Mouse (Mus musculus) megakaryocyte progenitor cell, adult 5-6 weeks (primary cell): ENCODE data around the gene Eya3. TPM values are rescaled to one million over a fixed set of nuclear protein-coding genes. Genes with fewer than 3 reads are reported as not detected.
A peak's percentile ranks its signal among the peaks of the same experiment; 100 is the strongest.
"Not testable (repeated sequence)": the region's sequence is repeated elsewhere in the genome, so short reads cannot be mapped to it uniquely, and the experiment has no call there.

ENCODE experiments used
- ATAC-seq: replicated peaks from 2 replicates; pipeline ENCODE4 v1.8.0; 2016; ENCODE audit warnings: mild to moderate bottlenecking, moderate TSS enrichment, inconsistent platforms; ENCODE audit not compliant: poor library complexity
- total RNA-seq, 2 experiments: library from RNA; stranded (forward) in 1 of 2; stranded (reverse) in 1 of 2; fragments of 157-497, 149-512 nt in 1 of 2; fragments of 200-1000 nt in 1 of 2; gene quantifications; 2 replicates each; pipeline versions ENCODE4 v1.2.3 to v1.2.4; 2015 to 2017

Gene Eya3
- total RNA-seq, 2 experiments from 2014 or later: 26.7 to 58.2 TPM

- no peak for ATAC-seq
These were observed 97.1 kb downstream of the Eya3 start for GRCm38 (mm10) chr4:132735894-132736293.

DNA sequence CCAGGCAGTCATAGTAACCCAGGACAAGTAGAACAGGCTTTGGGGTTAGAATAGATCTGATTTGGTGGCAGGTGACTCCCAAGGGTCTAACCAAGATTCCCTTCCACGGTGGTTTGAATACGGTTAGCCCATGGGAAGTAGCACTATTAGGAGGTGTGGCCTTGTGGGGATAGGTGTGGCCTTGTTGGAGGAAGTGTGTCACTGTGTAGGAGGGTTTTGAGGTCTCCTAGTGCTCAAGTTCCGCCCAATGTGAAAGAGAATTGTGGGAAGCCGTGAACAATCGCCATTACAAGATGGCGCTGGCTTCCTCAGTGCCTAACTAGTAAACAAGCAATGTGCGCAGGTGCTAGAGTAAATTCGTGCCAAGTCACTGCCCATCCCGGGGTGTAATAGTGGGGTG, 98.4 kb downstream of the Eya3 start:
- not testable (repeated sequence) for ATAC-seq

GRCm38 (mm10) chr4:132741491-132741890, 102.7 kb downstream of the Eya3 start:
- ATAC-seq: no peak

DNA sequence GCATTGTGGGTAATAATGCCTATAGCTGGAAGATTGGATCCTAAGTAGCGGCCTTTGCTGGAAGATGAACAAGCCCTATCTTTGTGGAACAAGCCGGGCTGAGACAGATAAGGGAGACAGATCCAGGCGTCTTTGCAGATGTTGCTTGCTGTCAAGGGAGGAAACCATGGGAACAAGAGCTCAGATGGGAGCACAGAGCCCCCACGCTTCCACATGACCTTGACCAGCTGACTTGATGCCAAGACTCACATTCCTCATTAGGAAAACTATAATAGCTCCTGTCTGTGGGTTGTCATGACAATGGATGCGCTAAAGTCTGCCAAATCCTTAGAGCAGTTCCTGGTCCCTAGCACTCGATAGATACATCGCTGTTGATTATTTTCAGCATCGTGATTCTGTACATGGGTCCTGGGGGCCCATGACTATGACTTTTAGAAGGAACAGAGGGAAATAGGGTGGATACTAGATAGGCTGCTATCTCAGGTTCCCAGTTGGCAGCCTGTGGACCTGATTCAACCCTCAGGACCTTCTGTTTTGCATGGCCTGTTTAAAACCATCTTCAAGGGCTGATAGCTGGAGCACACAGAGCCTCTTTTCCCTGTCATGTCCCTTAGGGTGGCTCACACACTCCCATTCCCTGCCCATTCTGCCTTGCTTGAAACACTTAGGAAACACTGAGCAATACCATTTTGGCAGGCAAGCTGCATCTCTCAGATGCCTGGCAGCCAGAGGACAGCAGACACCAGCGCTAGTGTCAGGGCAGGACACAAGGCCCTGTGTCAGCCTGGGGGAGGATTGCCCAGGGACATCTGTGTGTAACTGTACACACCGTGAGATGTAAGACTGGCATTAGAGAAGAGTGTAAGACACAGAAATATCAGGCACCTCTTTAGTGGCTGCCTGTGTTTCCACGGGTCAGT, 105.5 kb downstream of the Eya3 start:
- peak; percentile 55 for ATAC-seq

DNA sequence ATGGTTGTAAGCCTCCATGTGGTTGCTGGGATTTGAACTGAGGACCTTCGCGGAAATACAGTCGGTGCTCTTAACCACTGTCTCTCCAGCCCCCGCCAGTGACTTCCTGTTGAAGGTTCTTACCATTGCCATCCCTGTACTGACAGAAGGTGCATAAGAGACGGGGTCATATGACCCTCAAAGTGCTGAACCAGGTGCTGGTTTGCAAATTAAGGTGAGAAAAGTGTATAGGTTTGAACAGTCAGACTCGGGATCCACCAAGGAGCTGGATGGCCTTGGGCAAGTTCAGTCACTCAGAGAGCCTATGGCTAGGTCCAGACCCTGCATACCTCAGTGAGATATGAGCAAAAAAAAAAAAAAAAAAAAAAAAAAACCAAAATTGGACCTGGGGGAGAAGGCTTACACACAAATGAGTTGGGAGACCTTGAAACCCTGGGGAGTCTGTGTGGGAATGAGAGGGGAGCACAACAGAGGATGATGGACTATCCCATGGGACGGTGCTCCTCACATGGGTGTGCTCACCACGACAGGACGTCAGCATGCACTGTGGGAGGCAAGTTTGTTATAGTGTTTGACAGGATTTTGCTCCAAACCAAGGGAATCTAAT, 108.2 kb downstream of the Eya3 start:
- ATAC-seq: no peak

- peak; percentile 81 for ATAC-seq
These were observed 109.0 kb downstream of the Eya3 start for GRCm38 (mm10) chr4:132747664-132748259.

DNA sequence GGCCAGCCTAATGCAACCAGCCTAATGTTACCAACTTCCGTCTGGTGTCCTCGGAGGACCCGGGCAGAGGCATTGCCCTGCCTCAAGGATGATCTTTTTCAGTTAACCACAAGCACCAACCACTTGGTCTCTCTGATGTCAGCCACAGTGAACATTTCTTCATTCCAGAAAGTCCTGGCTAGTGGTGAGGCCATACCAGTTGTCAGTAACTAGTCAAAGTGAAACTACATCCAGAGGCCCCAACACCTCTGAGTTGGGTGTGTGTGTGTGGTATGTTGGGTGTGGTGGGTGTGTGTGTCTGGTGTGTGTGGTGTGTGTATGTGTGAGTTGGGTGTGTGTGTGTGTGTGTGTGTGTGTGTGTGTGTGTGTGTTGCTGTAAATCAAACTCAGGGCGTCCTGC, 110.0 kb downstream of the Eya3 start:
- ATAC-seq: peak; percentile 61

GRCm38 (mm10) chr4:132749258-132749982, 110.6 kb downstream of the Eya3 start:
- ATAC-seq: no peak

GRCm38 (mm10) chr4:132752992-132753391, 114.2 kb downstream of the Eya3 start:
- ATAC-seq: peak; percentile 73

- peak; percentile 84 for ATAC-seq
These were observed 118.2 kb downstream of the Eya3 start, which contains the start of gene Smpdl3b for GRCm38 (mm10) chr4:132756974-132757373. Smpdl3b (minus strand) TSS chr4:132757252.

DNA sequence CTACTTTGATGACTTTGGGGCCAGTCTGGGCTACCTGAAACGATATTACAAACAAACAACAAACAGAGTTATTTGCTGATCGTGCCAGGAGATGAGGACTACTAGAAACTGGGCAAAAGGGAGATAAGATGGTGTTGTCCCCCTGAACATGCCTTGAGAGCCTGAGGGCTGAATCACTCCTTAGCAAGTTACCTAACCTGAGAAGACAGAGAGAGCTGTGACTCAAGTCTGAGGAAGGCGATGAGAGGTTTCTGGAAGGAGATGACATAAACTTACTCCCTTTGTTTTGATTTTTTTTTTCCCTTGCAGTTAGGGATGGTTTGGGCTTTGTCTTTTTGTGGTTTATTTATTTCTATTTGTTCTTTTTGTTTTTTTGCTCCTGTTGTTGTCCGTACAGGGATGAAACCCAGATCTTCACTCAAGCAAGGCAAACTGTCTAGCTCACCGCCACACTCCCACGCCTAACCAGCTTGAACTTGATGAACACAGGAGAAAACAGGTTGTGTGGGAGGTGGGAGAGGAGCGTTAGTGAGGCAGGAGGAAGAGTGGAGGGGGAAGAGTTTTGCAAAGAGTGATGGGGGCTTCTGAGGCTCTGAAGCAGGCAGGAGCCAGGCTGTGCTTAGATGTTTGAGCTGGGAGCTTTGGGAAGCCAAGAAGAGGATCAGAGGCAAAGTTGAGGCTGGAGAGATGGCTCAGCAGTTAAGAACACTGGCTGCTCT, 119.0 kb downstream of the Eya3 start:
- no peak for ATAC-seq

GRCm38 (mm10) chr4:132760296-132760695, 121.5 kb downstream of the Eya3 start:
- peak; percentile 30; the same call in 1 of the 2 replicates for ATAC-seq

DNA sequence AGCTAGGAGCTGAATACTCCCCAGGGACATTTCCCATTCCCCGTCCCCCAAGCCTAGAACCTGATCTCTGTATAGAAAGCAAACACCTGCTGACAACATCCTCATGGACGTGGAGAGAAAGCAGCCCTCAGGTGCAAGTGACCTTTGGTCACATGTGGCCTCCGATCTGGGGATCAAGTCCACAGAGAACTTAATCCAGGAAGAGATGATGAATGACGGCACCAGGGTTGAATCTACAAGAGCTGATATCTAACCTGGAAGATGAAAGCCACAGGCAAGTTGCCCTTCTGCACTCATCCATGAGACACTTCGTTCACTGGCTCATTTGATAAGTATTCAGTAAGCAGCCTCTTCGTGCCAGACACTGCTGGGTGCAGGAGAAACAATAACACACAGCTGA, 123.8 kb downstream of the Eya3 start:
- ATAC-seq: no peak

GRCm38 (mm10) chr4:132763125-132763524, 124.3 kb downstream of the Eya3 start:
- not testable (repeated sequence) for ATAC-seq

- peak; percentile 99 for ATAC-seq
These were observed 129.4 kb downstream of the Eya3 start, which contains the start of gene Rpa2 for GRCm38 (mm10) chr4:132767914-132768876. Rpa2 (plus strand) TSS chr4:132768332.

DNA sequence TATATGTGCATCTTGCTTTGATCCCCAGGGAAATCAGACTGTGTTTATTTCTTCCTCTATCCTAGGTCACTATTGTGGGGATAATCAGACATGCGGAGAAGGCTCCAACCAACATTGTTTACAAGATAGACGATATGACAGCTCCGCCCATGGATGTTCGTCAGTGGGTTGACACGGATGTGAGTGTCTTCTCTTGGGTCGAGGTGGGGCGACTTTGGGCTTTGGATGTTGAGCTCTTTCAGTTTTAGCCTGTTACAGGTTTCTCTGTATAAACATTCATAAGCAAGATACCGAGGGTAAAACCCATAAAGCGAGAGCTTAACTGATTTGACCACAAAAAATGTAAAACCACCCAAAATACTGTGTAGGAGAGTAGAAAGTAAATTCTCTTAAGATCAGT, 133.0 kb downstream of the Eya3 start:
- ATAC-seq: no peak
